Mouse (Mus musculus) erythroid progenitor cell, adult 5-6 weeks (primary cell): ENCODE data around the gene Tmem208. TPM values are rescaled to one million over a fixed set of nuclear protein-coding genes. Genes with fewer than 3 reads are reported as not detected.

Source experiments
- ATAC-seq: replicated peaks from 2 replicates; pipeline ENCODE4 v1.8.0; 2016; ENCODE audit warnings: moderate number of reproducible peaks, mild to moderate bottlenecking, moderate TSS enrichment, inconsistent platforms; ENCODE audit not compliant: poor library complexity, low FRiP score, severe bottlenecking
- total RNA-seq, 2 experiments: library from RNA; stranded (forward) in 1 of 2; stranded (reverse) in 1 of 2; fragments of 150-400 nt in 1 of 2; fragments of 186-747, 209-891 nt in 1 of 2; gene quantifications; 2 replicates each; pipeline versions ENCODE4 v1.2.3 to v1.2.4; 2015 to 2017; ENCODE audit warnings: low replicate concordance in 2 of 2

The Tmem208 gene
- total RNA-seq, 2 experiments from 2014 or later = 18.1 to 67.9 TPM

- no peak for ATAC-seq
Measured at GRCm38 (mm10) chr8:105348450-105349095, 22.4 kb downstream of the Tmem208 start, which contains the start of gene Slc9a5. Gene Slc9a5 (plus strand): TSS chr8:105348843.

- no peak for ATAC-seq
Measured at GRCm38 (mm10) chr8:105349096-105349771, 23.1 kb downstream of the Tmem208 start.

- ATAC-seq = no peak
Measured at GRCm38 (mm10) chr8:105350186-105350585, 24.0 kb downstream of the Tmem208 start.

GRCm38 (mm10) chr8:105353583-105354135, 27.5 kb downstream of the Tmem208 start:
- ATAC-seq = no peak

GRCm38 (mm10) chr8:105354549-105354948, 28.4 kb downstream of the Tmem208 start:
- no peak for ATAC-seq

- no peak for ATAC-seq
Measured at GRCm38 (mm10) chr8:105355179-105356024, 29.2 kb downstream of the Tmem208 start.

GRCm38 (mm10) chr8:105356681-105357080, 30.5 kb downstream of the Tmem208 start:
- ATAC-seq = no peak

GRCm38 (mm10) chr8:105359208-105359607, 33.1 kb downstream of the Tmem208 start:
- ATAC-seq = no peak

- no peak for ATAC-seq
Measured at GRCm38 (mm10) chr8:105359646-105360045, 33.5 kb downstream of the Tmem208 start.

- no peak for ATAC-seq
Measured at GRCm38 (mm10) chr8:105361751-105362702, 35.9 kb downstream of the Tmem208 start.

- no peak for ATAC-seq
Measured at GRCm38 (mm10) chr8:105367107-105367506, 41.0 kb downstream of the Tmem208 start.

GRCm38 (mm10) chr8:105372473-105372872, 46.3 kb downstream of the Tmem208 start:
- ATAC-seq = no peak

GRCm38 (mm10) chr8:105373032-105373431, 46.9 kb downstream of the Tmem208 start, which contains the start of gene Plekhg4:
Gene Plekhg4 (plus strand): TSS chr8:105373274.
- ATAC-seq = no peak

GRCm38 (mm10) chr8:105374513-105374966, 48.4 kb downstream of the Tmem208 start:
- peak; percentile 54 for ATAC-seq

- ATAC-seq = no peak
Measured at GRCm38 (mm10) chr8:105378673-105379072, 52.5 kb downstream of the Tmem208 start.

GRCm38 (mm10) chr8:105380308-105380707, 54.2 kb downstream of the Tmem208 start:
- no peak for ATAC-seq

GRCm38 (mm10) chr8:105384070-105384469, 57.9 kb downstream of the Tmem208 start:
- ATAC-seq = no peak
